Mouse (Mus musculus): ENCODE measurements around the gene Tmod2.

DNA sequence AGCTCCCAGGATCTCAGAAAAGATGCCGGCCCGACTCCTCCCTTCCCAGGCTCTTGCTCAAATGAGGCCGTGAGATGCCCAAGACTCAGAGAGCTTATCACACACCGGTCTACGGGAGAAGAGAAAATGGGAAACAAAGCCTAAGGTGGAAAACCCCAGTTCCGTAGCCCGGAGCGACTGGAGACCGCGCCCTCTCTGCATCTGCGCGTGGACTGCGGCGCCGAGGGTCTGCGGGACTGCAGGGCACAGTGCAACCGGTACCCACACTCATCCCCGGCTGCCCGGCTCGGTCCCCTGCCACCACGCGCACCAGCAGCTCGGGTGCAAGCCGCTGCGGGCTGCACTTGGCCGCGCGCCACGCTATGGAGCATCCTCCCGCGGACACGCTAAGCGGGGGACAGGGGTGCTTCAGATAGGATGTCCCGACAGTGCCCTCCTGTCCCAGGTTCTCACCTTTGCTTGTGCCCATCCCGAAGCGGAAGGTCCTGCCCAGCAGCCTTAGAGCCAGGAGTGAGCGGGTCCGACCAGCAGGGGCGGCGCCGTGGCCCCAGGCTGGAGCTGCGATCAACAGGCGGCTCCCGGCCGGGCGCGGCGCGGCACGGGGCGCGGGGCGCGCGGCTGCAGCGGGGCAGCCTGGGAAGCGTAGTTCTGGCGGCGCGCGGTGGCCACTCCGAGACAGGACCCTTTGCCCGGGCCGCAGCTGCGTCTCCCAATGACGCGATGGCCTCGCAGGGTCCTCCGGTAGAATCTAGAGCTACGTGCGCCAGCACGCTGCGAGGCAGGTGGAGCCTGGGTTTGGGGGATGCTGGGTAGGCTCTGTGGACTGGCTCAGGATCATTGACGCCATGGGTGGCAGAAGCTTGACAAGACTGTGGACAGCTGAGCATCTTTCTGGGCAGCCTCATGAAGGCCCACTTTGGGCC is at the start of gene Tmod2:
- TF ChIP-seq CTCF (IDR thresholded peaks at IDR 0.05) (no peak; the same call in 1 of the 2 replicates), EP300 (IDR thresholded peaks at IDR 0.05) (no peak)
